ENCODE assay signal across 1 mouse cellular context in genomic region chr12:85514958-85515357, GRCm38 (mm10).
TF ChIP-seq lines count a peak whose summit lies in the region.

No protein-coding gene starts in this region.

TF ChIP-seq in CH12.LX, 34 proteins besides CTCF, POLR2A, EP300 and RAD21 (continued from another document):
- TF ChIP-seq MYC (IDR thresholded peaks at IDR 0.05; ENCODE audit: low read depth, low read length), result no peak
- TF ChIP-seq USF2 (conservative IDR thresholded peaks at IDR 0.05; ENCODE audit: low read depth, low read length), result no peak
- TF ChIP-seq KAT2A (IDR thresholded peaks at IDR 0.05; ENCODE audit: insufficient replicate concordance, low read length), result no peak
